Mouse (Mus musculus) left cerebral cortex, postnatal 14 days (tissue): ENCODE data around the gene Dynlt1f. TPM values are rescaled to one million over a fixed set of nuclear protein-coding genes. Genes with fewer than 3 reads are reported as not detected.

Source experiments
- total RNA-seq, 2 experiments: library from RNA; stranded (reverse); gene quantifications; 2 replicates each; pipeline ENCODE4 v1.2.3; 2021

Gene Dynlt1f
- total RNA-seq, 2 experiments from 2014 or later = 107 to 114 TPM

Other genes starting within 250 kb of the Dynlt1f start
- gene Dynlt1b, start 225.8 kb downstream of the Dynlt1f start, total RNA-seq = 100 to 1,000 TPM; 149 to 156 TPM
- gene Dynlt1c, start 54.2 kb downstream of the Dynlt1f start, total RNA-seq = 10 to 100 TPM; 19.5 to 22.7 TPM
- under 1 TPM; 0.32 to 0.70 TPM for gene Sytl3, start 3.2 kb upstream of the Dynlt1f start, total RNA-seq
- 10 to 100 TPM; 43.6 to 47.9 TPM for gene Ezr, start 126.9 kb upstream of the Dynlt1f start, total RNA-seq